Mouse (Mus musculus) liver, embryonic 11.5 days (tissue): ENCODE measurements at regions not wholly inside any gene's neighbourhood (a gene's known extent, or its start where the extent isn't known, plus 50 kb on each side); places are given as distances from the start of the nearest gene placed in this dataset.

ENCODE experiments used
- ATAC-seq: fragments of 200-750 bp; cut with Nextera tagmentation; replicated peaks from 2 replicates; pipeline ENCODE4 v1.8.0; 2017; ENCODE audit warnings: moderate number of reproducible peaks, mild to moderate bottlenecking, moderate TSS enrichment, moderate library complexity; ENCODE audit not compliant: low FRiP score
- DNase-seq: peaks from one replicate; pipeline ENCODE4 v3.0.0-alpha.2; 2017; ENCODE audit warnings: low spot score
- H3K27ac ChIP-seq: fragments of 300-500 bp; sonication (generic); 2 replicates; pipeline ENCODE4 v1.5.1; 2014; ENCODE audit warnings: mild to moderate bottlenecking, low read depth, low read length, control low read depth
- H3K27me3 ChIP-seq: fragments of 300-500 bp; sonication (generic); replicated peaks from 2 replicates; pipeline ENCODE4 v1.6.1; 2014; ENCODE audit warnings: low read length, mixed read lengths; ENCODE audit not compliant: control insufficient read depth, insufficient read depth
- H3K36me3 ChIP-seq: fragments of 300-500 bp; sonication (generic); 2 replicates; pipeline ENCODE4 v1.6.1; 2014; ENCODE audit warnings: mild to moderate bottlenecking, low read length, moderate library complexity, mixed read lengths; ENCODE audit not compliant: control insufficient read depth, insufficient read depth
- H3K4me1 ChIP-seq: fragments of 300-500 bp; sonication (generic); replicated peaks from 2 replicates; pipeline ENCODE4 v1.6.1; 2014; ENCODE audit warnings: low read length, mixed read lengths; ENCODE audit not compliant: control insufficient read depth, insufficient read depth
- H3K4me2 ChIP-seq: fragments of 300-500 bp; sonication (generic); 2 replicates; pipeline ENCODE4 v1.6.1; 2014; ENCODE audit warnings: mild to moderate bottlenecking, control low read depth, moderate library complexity
- H3K4me3 ChIP-seq: fragments of 300-500 bp; sonication (generic); 2 replicates; pipeline ENCODE4 v1.5.1; 2014; ENCODE audit warnings: low read depth, low read length, control low read depth
- H3K9ac ChIP-seq: fragments of 300-500 bp; sonication (generic); 2 replicates; pipeline ENCODE4 v1.6.1; 2014; ENCODE audit warnings: low read depth, low read length, control low read depth
- H3K9me3 ChIP-seq: fragments of 300-500 bp; sonication (generic); 2 replicates; pipeline ENCODE4 v1.6.1; 2016; ENCODE audit warnings: low read length, inconsistent platforms, mixed read lengths; ENCODE audit not compliant: control insufficient read depth
- WGBS: fragments of 180-500 bp; shearing (Covaris S2); extraction: QIAGEN DNeasy Blood & Tissue Kit; methylation state at CpG from one replicate; pipeline ENCODE4 v1.1.7; 2014; 5-methylcytosine and 5-hydroxymethylcytosine counted together

GRCm38 (mm10) chr1:98303166-98303565 lies 117.8 kb upstream of the Slco6d1 start:
- H3K4me3 ChIP-seq = no peak overlapping the region
- ATAC-seq (no peak), DNase-seq (no peak)
- no peaks in the 10 kb centered on the region for H3K4me1 ChIP-seq
- no peak overlapping the region for H3K9ac ChIP-seq
- H3K27me3 ChIP-seq = no peaks in the 10 kb centered on the region
- no peaks in the 10 kb centered on the region for H3K36me3 ChIP-seq
- H3K4me2 ChIP-seq = no peak overlapping the region
- 70% methylated on average over 2 of the region's 2 CpGs for WGBS
- H3K9me3 ChIP-seq = no peaks in the 10 kb centered on the region
- no peak overlapping the region for H3K27ac ChIP-seq

GRCm38 (mm10) chr1:98306363-98306762 lies 114.6 kb upstream of the Slco6d1 start:
- Histone ChIP-seq H3K4me1 (no peaks in the 10 kb centered on the region), H3K4me3 (no peak overlapping the region), H3K4me2 (no peak overlapping the region), H3K9me3 (no peaks in the 10 kb centered on the region), H3K36me3 (no peaks in the 10 kb centered on the region), H3K27me3 (no peaks in the 10 kb centered on the region), H3K27ac (no peak overlapping the region), H3K9ac (no peak overlapping the region)
- ATAC-seq (no peak), DNase-seq (no peak)
- WGBS = 73% methylated on average over 1 of the region's 1 CpGs

GRCm38 (mm10) chr1:98307519-98307918 lies 113.4 kb upstream of the Slco6d1 start:
- Histone ChIP-seq H3K4me3 (no peak overlapping the region), H3K4me2 (no peak overlapping the region), H3K4me1 (no peaks in the 10 kb centered on the region), H3K9ac (no peak overlapping the region), H3K36me3 (no peaks in the 10 kb centered on the region), H3K27ac (no peak overlapping the region), H3K9me3 (no peaks in the 10 kb centered on the region), H3K27me3 (no peaks in the 10 kb centered on the region)
- 83% methylated on average over 2 of the region's 2 CpGs for WGBS
- ATAC-seq (0 out of 2 replicates have a peak, but pooled peaks have one; percentile 26), DNase-seq (no peak)

- ATAC-seq (peak; percentile 54; the same call in 1 of the 2 replicates), DNase-seq (no peak)
- Histone ChIP-seq H3K27me3 (no peaks in the 10 kb centered on the region), H3K9ac (no peak overlapping the region), H3K36me3 (no peaks in the 10 kb centered on the region), H3K4me3 (no peak overlapping the region), H3K27ac (no peak overlapping the region), H3K4me1 (no peaks in the 10 kb centered on the region), H3K4me2 (no peak overlapping the region), H3K9me3 (no peaks in the 10 kb centered on the region)
- 10% methylated on average over 1 of the region's 1 CpGs for WGBS
Measured at GRCm38 (mm10) chr1:98309894-98310293, 111.0 kb upstream of the Slco6d1 start.

- DNase-seq = no peak
- ATAC-seq = no peak
- H3K27ac ChIP-seq = no peak overlapping the region
Measured at GRCm38 (mm10) chr1:98350095-98350549, 70.8 kb upstream of the Slco6d1 start.

GRCm38 (mm10) chr1:98350725-98351124 lies 70.2 kb upstream of the Slco6d1 start:
- ATAC-seq (no peak), DNase-seq (no peak)
- Histone ChIP-seq H3K4me1 (no peaks in the 10 kb centered on the region), H3K4me3 (no peak overlapping the region), H3K4me2 (no peak overlapping the region), H3K36me3 (no peaks in the 10 kb centered on the region), H3K27ac (no peak overlapping the region), H3K9me3 (no peaks in the 10 kb centered on the region), H3K27me3 (no peaks in the 10 kb centered on the region), H3K9ac (no peak overlapping the region)
- 57% methylated on average over 2 of the region's 2 CpGs for WGBS

More at GRCm38 (mm10) chr1:98350095-98350549, 70.8 kb upstream of the Slco6d1 start:
- Histone ChIP-seq H3K36me3 (no peaks in the 10 kb centered on the region), H3K9me3 (no peaks in the 10 kb centered on the region), H3K4me3 (no peak overlapping the region), H3K4me2 (no peak overlapping the region), H3K27me3 (no peaks in the 10 kb centered on the region), H3K4me1 (no peaks in the 10 kb centered on the region), H3K9ac (no peak overlapping the region)
- 39% methylated on average over 4 of the region's 4 CpGs for WGBS

- DNase-seq (no peak), ATAC-seq (no peak)
- H3K4me1 ChIP-seq = no peaks in the 10 kb centered on the region
- H3K9me3 ChIP-seq = no peaks in the 10 kb centered on the region
- no peaks in the 10 kb centered on the region for H3K27me3 ChIP-seq
- 83% methylated on average over 2 of the region's 2 CpGs for WGBS
- H3K9ac ChIP-seq = no peak overlapping the region
- no peaks in the 10 kb centered on the region for H3K36me3 ChIP-seq
- H3K4me3 ChIP-seq = no peak overlapping the region
- H3K4me2 ChIP-seq = no peak overlapping the region
- H3K27ac ChIP-seq = no peak overlapping the region
Measured at GRCm38 (mm10) chr1:98351530-98351929, 69.4 kb upstream of the Slco6d1 start.
